Mouse (Mus musculus): Measurements from ENCODE around the gene Ldlrap1. TPM values are rescaled to one million over a fixed set of nuclear protein-coding genes. Genes with fewer than 3 reads are reported as not detected.

Ldlrap1 gene
- polyA plus RNA-seq, 1 experiment from 2014 or later: 21.8 TPM

- WGBS (ENCODE audit: insufficient replicate concordance): 37% methylated on average over 6 of the region's 6 CpGs
- Histone ChIP-seq H3K4me1 (replicated peaks) (peaks cover 98% of the 10 kb centered on the region), H3K4me3 (replicated peaks) (peak overlapping the region; percentile 19)
These were observed 7.5 kb downstream of the Ldlrap1 start for GRCm38 (mm10) chr4:134760281-134760680.

GRCm38 (mm10) chr4:134759564-134759963 lies 8.3 kb downstream of the Ldlrap1 start:
- Histone ChIP-seq H3K27me3 (no peaks in the 10 kb centered on the region), H3K4me3 (replicated peaks) (peak overlapping the region; percentile 19), H3K36me3 (replicated peaks) (peaks cover 23% of the 10 kb centered on the region), H3K27ac (replicated peaks) (peak overlapping the region; percentile 92), H3K4me2 (peak overlapping the region; percentile 69), H3K9ac (peak overlapping the region; percentile 57), H3K9me3 (replicated peaks) (no peaks in the 10 kb centered on the region), H3K4me1 (replicated peaks) (peaks cover 98% of the 10 kb centered on the region)
- ATAC-seq (ENCODE audit: insufficient read depth): peak; percentile 85
- 29% methylated on average over 7 of the region's 7 CpGs for WGBS (ENCODE audit: insufficient replicate concordance)

More at GRCm38 (mm10) chr4:134760281-134760680, 7.5 kb downstream of the Ldlrap1 start:
- Histone ChIP-seq H3K27me3 (no peaks in the 10 kb centered on the region), H3K9ac (peak overlapping the region; percentile 57), H3K27ac (replicated peaks) (peak overlapping the region; percentile 92), H3K4me2 (peak overlapping the region; percentile 69), H3K9me3 (replicated peaks) (no peaks in the 10 kb centered on the region), H3K36me3 (replicated peaks) (peaks cover 18% of the 10 kb centered on the region)
- ATAC-seq (ENCODE audit: insufficient read depth): peak; percentile 30

DNA sequence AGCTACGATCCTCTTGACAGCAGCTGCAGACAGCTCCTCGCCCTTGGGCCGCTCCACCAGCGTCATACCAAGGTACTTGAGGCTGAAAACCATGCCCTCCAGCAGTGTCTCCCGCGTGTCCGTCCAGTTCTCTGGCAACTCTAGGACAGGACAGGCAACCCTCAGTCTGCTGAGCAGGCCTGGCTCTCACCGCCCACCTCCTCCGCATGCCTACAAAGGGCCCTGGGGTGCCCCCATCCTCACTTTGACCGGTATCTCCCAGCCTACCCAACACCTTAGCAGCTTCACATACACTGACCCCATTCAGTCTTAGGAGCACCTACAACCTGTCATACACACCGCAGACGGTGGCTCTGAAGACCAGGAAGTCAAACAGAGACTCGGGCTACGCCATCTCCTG lies 8.9 kb downstream of the Ldlrap1 start:
- no peaks in the 10 kb centered on the region for H3K9me3 ChIP-seq (replicated peaks)
- peak overlapping the region; percentile 19; the same call in 1 of the 2 replicates for H3K4me3 ChIP-seq (replicated peaks)
- peak overlapping the region; percentile 92 for H3K27ac ChIP-seq (replicated peaks)
- peak overlapping the region; percentile 69 for H3K4me2 ChIP-seq
- ATAC-seq (ENCODE audit: insufficient read depth): no peak
- H3K36me3 ChIP-seq (replicated peaks): peaks cover 25% of the 10 kb centered on the region
- 77% methylated on average over 14 of the region's 14 CpGs for WGBS (ENCODE audit: insufficient replicate concordance)
- H3K27me3 ChIP-seq: no peaks in the 10 kb centered on the region
- peaks cover 98% of the 10 kb centered on the region for H3K4me1 ChIP-seq (replicated peaks)
- peak overlapping the region; percentile 57 for H3K9ac ChIP-seq

- H3K9ac ChIP-seq: peak overlapping the region; percentile 57; the same call in 1 of the 2 replicates
- H3K4me3 ChIP-seq (replicated peaks): no peak overlapping the region
- 77% methylated on average over 4 of the region's 4 CpGs for WGBS (ENCODE audit: insufficient replicate concordance)
- no peak for ATAC-seq (ENCODE audit: insufficient read depth)
- H3K4me2 ChIP-seq: peak overlapping the region; percentile 69; the same call in 1 of the 2 replicates
- H3K36me3 ChIP-seq (replicated peaks): peaks cover 31% of the 10 kb centered on the region
- peak overlapping the region; percentile 92 for H3K27ac ChIP-seq (replicated peaks)
- no peaks in the 10 kb centered on the region for H3K27me3 ChIP-seq
- peaks cover 98% of the 10 kb centered on the region for H3K4me1 ChIP-seq (replicated peaks)
- H3K9me3 ChIP-seq (replicated peaks): no peaks in the 10 kb centered on the region
These were observed 9.5 kb downstream of the Ldlrap1 start for GRCm38 (mm10) chr4:134758367-134758766.

DNA sequence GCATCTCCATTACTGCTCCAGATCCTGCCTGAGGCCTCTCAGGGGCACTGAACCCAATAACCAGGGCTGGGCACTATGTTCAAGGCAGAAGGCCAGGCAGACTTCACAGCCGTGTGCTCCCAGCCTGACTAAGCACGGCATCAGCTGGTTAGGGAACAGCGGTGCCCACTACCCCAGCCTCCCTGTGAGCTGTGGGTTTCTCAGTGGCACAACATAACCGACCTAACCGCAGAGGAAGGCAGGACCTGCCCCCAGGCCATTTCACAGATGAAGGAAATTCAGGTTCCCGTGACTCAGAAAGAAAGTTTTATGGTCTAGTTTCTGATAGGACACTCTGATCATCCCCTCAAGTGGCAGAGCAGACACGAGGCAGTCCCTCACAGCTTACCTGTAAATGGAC lies 10.9 kb downstream of the Ldlrap1 start:
- Histone ChIP-seq H3K9ac (no peak overlapping the region), H3K27ac (replicated peaks) (peak overlapping the region; percentile 62), H3K27me3 (no peaks in the 10 kb centered on the region), H3K9me3 (replicated peaks) (no peaks in the 10 kb centered on the region), H3K36me3 (replicated peaks) (peaks cover 39% of the 10 kb centered on the region), H3K4me2 (peak overlapping the region; percentile 3; the same call in 1 of the 2 replicates), H3K4me1 (replicated peaks) (peaks cover 99% of the 10 kb centered on the region), H3K4me3 (replicated peaks) (no peak overlapping the region)
- no peak for ATAC-seq (ENCODE audit: insufficient read depth)
- 55% methylated on average over 7 of the region's 7 CpGs for WGBS (ENCODE audit: insufficient replicate concordance)

DNA sequence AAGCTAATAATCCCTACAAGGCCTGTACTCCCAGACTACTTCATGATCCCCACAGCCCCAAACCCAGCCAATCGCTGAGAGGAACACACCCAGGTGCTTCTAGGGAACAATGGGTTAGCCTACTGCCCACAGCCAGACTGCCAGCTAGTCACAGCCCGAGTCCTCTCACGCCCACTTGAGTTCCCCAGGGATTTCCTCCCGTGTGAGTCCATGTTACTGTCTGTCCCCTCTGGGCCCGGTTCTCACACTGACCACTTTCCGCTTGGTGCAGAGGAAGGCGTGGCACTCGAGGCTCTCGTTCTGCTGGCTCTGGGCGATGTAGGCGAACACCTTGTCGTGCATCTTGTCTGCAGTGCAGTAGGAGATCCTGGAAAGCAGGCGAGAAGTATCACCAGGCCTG lies 12.9 kb downstream of the Ldlrap1 start:
- 73% methylated on average over 13 of the region's 13 CpGs for WGBS (ENCODE audit: insufficient replicate concordance)
- no peak for ATAC-seq (ENCODE audit: insufficient read depth)
- no peak overlapping the region for H3K9ac ChIP-seq
- H3K36me3 ChIP-seq (replicated peaks): peaks cover 51% of the 10 kb centered on the region
- H3K27ac ChIP-seq (replicated peaks): peak overlapping the region; percentile 42
- H3K27me3 ChIP-seq: no peaks in the 10 kb centered on the region
- no peaks in the 10 kb centered on the region for H3K9me3 ChIP-seq (replicated peaks)
- peaks cover 99% of the 10 kb centered on the region for H3K4me1 ChIP-seq (replicated peaks)
- H3K4me2 ChIP-seq: no peak overlapping the region
- H3K4me3 ChIP-seq (replicated peaks): no peak overlapping the region

GRCm38 (mm10) chr4:134754371-134754770 lies 13.5 kb downstream of the Ldlrap1 start:
- Histone ChIP-seq H3K36me3 (replicated peaks) (peaks cover 56% of the 10 kb centered on the region), H3K4me3 (replicated peaks) (no peak overlapping the region), H3K27ac (replicated peaks) (peak overlapping the region; percentile 88), H3K9ac (no peak overlapping the region), H3K4me1 (replicated peaks) (peaks cover 99% of the 10 kb centered on the region), H3K4me2 (no peak overlapping the region), H3K27me3 (no peaks in the 10 kb centered on the region), H3K9me3 (replicated peaks) (no peaks in the 10 kb centered on the region)
- 31% methylated on average over 10 of the region's 10 CpGs for WGBS (ENCODE audit: insufficient replicate concordance)
- ATAC-seq (ENCODE audit: insufficient read depth): no peak

DNA sequence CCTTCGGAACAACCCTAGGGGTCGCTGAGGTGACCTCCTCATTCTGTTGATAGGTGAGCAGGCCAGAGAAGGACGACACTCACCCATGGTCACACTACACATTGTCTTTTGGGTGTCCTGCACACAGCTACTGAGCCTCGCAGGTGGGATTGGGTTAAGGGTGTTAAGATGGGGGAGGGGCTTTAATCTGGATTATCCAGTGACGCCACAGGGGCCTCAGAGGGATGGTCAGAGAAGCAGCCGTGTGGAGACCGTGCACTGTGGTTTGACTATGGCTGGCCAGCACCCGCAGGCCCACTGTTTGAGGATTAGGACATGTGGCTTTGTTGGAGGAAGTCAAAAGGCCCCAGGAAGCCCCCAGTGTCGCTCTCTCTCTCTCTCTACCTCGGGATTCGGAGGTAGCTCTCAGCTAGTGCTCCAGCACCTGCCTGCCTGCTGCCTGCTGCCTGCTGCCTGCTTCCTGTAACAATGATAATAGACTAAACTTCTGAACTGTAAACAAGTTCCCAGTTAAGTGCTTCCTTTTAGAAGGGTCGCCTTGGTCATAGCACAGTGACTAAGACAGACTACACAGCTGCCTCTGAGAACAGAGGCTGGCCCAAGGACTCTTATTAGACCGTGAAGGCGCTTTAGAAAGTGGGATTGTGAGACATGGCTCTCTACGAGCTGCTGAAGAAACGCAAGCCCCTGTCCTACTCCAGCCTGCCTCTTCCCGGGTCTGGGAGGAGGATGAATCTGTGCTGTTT lies 14.1 kb downstream of the Ldlrap1 start:
- Histone ChIP-seq H3K4me1 (replicated peaks) (peaks cover 99% of the 10 kb centered on the region), H3K27ac (replicated peaks) (peak overlapping the region; percentile 88), H3K9me3 (replicated peaks) (no peaks in the 10 kb centered on the region), H3K4me2 (no peak overlapping the region), H3K36me3 (replicated peaks) (peaks cover 63% of the 10 kb centered on the region), H3K4me3 (replicated peaks) (no peak overlapping the region), H3K27me3 (no peaks in the 10 kb centered on the region), H3K9ac (peak overlapping the region; percentile 8; the same call in 1 of the 2 replicates)
- ATAC-seq (ENCODE audit: insufficient read depth): no peak
- WGBS (ENCODE audit: insufficient replicate concordance): 34% methylated on average over 17 of the region's 17 CpGs

DNA sequence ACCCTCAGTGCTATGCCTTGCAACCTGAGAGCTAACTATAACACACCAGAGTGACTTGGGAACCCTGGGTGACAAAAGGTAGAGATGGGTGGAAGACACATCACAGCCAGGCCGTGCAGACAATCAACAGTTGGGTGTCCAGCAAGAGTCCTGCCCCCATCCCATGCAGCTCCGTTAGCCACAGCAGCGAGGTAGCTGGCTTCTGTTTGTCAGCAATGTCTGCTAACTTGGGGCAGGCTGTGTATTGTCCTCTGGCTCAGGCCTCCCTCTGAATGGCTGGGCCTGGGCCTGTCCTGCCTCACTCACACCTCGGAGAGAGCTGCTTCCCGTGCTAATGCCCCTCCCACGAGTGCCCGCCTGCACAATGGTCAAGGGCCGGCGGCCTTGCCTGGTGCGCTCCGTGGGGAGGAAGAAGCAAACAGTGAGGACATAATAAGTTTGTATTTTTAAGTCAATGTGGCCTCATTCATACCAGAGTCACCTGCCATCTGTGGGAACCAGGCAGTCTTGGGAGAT lies 14.9 kb downstream of the Ldlrap1 start:
- ATAC-seq (ENCODE audit: insufficient read depth): no peak
- no peaks in the 10 kb centered on the region for H3K27me3 ChIP-seq
- no peak overlapping the region for H3K4me2 ChIP-seq
- H3K27ac ChIP-seq (replicated peaks): peak overlapping the region; percentile 88
- peak overlapping the region; percentile 10; the same call in 1 of the 2 replicates for H3K9ac ChIP-seq
- no peaks in the 10 kb centered on the region for H3K9me3 ChIP-seq (replicated peaks)
- H3K4me1 ChIP-seq (replicated peaks): peaks cover 97% of the 10 kb centered on the region
- WGBS (ENCODE audit: insufficient replicate concordance): 72% methylated on average over 11 of the region's 11 CpGs
- peaks cover 70% of the 10 kb centered on the region for H3K36me3 ChIP-seq (replicated peaks)
- no peak overlapping the region for H3K4me3 ChIP-seq (replicated peaks)

GRCm38 (mm10) chr4:134751682-134752380 lies 16.0 kb downstream of the Ldlrap1 start:
- Histone ChIP-seq H3K9ac (peak overlapping the region; percentile 29), H3K4me3 (replicated peaks) (peak overlapping the region; percentile 15), H3K27ac (replicated peaks) (peak overlapping the region; percentile 88), H3K4me2 (peak overlapping the region; percentile 62), H3K27me3 (no peaks in the 10 kb centered on the region), H3K36me3 (replicated peaks) (peaks cover 74% of the 10 kb centered on the region), H3K9me3 (replicated peaks) (no peaks in the 10 kb centered on the region), H3K4me1 (replicated peaks) (peaks cover 87% of the 10 kb centered on the region)
- ATAC-seq (ENCODE audit: insufficient read depth): peak; percentile 89
- 42% methylated on average over 18 of the region's 18 CpGs for WGBS (ENCODE audit: insufficient replicate concordance)

DNA sequence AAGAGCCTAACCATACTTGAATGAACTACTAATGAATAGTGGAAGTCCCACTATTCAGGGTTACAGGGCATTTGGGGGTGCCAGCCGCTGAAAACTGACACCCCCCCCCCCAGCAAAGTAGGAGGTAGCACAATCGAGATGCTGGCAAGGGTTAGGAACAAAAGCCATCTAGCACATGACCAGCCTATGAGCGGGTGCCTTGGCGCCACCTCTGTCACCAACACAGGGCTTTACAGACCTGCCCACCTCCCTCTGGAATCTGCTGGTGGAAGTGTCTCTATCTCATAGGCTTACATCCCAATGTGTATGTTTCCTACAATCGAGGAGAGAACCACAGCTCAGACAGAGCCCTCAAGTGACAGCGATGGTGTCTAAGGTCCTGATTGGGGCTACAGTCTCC lies 17.0 kb downstream of the Ldlrap1 start:
- H3K4me1 ChIP-seq (replicated peaks): peaks cover 87% of the 10 kb centered on the region
- H3K36me3 ChIP-seq (replicated peaks): peaks cover 78% of the 10 kb centered on the region

More for the DNA sequence above, 17.0 kb downstream of the Ldlrap1 start:
- Histone ChIP-seq H3K9ac (peak overlapping the region; percentile 10; the same call in 1 of the 2 replicates), H3K27me3 (no peaks in the 10 kb centered on the region), H3K4me3 (replicated peaks) (no peak overlapping the region), H3K27ac (replicated peaks) (peak overlapping the region; percentile 88), H3K4me2 (no peak overlapping the region), H3K9me3 (replicated peaks) (no peaks in the 10 kb centered on the region)
- 68% methylated on average over 6 of the region's 6 CpGs for WGBS (ENCODE audit: insufficient replicate concordance)
- no peak for ATAC-seq (ENCODE audit: insufficient read depth)

All from liver, embryonic 15.5 days (tissue).